Mouse (Mus musculus) left cerebral cortex, adult 8-10 months (tissue): ENCODE data around the gene Batf2. TPM values are rescaled to one million over a fixed set of nuclear protein-coding genes. Genes with fewer than 3 reads are reported as not detected.

ENCODE experiments used
- total RNA-seq, 4 experiments: library from RNA; stranded (reverse); gene quantifications; 2 replicates each; pipeline ENCODE4 v1.2.4; 2022

Gene Batf2
- total RNA-seq, 4 experiments from 2014 or later: 0.67 to 1.4 (median 0.76) TPM

Other genes with a start within 250 kb of the Batf2 start
- 1 to 10 TPM; 3.9 to 5.6 (median 5.0) TPM for gene Tigd3, start 246.8 kb upstream of the Batf2 start, total RNA-seq
- gene Dpf2, start 228.0 kb upstream of the Batf2 start, total RNA-seq: 10 to 100 TPM; 76.4 to 87.8 (median 81.6) TPM
- gene Cdc42ep2, start 216.2 kb upstream of the Batf2 start, total RNA-seq: 1 to 10 TPM; 6.1 to 7.4 (median 6.4) TPM
- 1 to 10 TPM; 4.4 to 6.6 (median 5.6) TPM for gene Pola2, start 176.8 kb upstream of the Batf2 start, total RNA-seq
- not detected for gene Slc22a20, start 154.8 kb upstream of the Batf2 start, total RNA-seq
- 10 to 100 TPM; 25.6 to 31.5 (median 28.0) TPM for gene Capn1, start 125.1 kb upstream of the Batf2 start, total RNA-seq
- gene Syvn1, start 94.4 kb upstream of the Batf2 start, total RNA-seq: 10 to 100 TPM; 35.7 to 40.3 (median 37.6) TPM
- gene Mrpl49, start 83.2 kb upstream of the Batf2 start, total RNA-seq: 10 to 100 TPM; 42.7 to 55.2 (median 44.9) TPM
- 100 to 1,000 TPM; 737 to 869 (median 805) TPM for gene Fau, start 83.1 kb upstream of the Batf2 start, total RNA-seq
- gene Znhit2, start 79.8 kb upstream of the Batf2 start, total RNA-seq: 10 to 100 TPM; 33.0 to 38.8 (median 37.3) TPM
- gene Tm7sf2, start 72.6 kb upstream of the Batf2 start, total RNA-seq: 10 to 100 TPM; 18.9 to 29.9 (median 23.2) TPM
- gene Vps51, start 63.8 kb upstream of the Batf2 start, total RNA-seq: 10 to 100 TPM; 79.4 to 88.4 (median 84.3) TPM
- not detected for gene Tmem262, start 61.0 kb upstream of the Batf2 start, total RNA-seq
- gene Gm28374, start 58.7 kb upstream of the Batf2 start, total RNA-seq: 1 to 10 TPM in 1 of 4 experiments, not detected in 3; 1.1 TPM
- gene Zfpl1, start 56.0 kb upstream of the Batf2 start, total RNA-seq: 10 to 100 TPM; 38.9 to 44.5 (median 41.9) TPM
- under 1 TPM in 3 of 4 experiments, not detected in 1; 0.21 to 0.25 (median 0.23) TPM for gene Cdca5, start 56.0 kb upstream of the Batf2 start, total RNA-seq
- gene AC131692.1, start 46.6 kb upstream of the Batf2 start, total RNA-seq: not detected
- under 1 TPM; 0.14 to 0.44 (median 0.17) TPM for gene Naaladl1, start 35.2 kb upstream of the Batf2 start, total RNA-seq
- gene Sac3d1, start 22.3 kb upstream of the Batf2 start, total RNA-seq: 10 to 100 TPM; 13.0 to 20.1 (median 16.1) TPM
- gene Snx15, start 12.7 kb upstream of the Batf2 start, total RNA-seq: 10 to 100 TPM; 36.9 to 50.9 (median 45.7) TPM
- gene Arl2, start 565 bp downstream of the Batf2 start, total RNA-seq: 100 to 1,000 TPM in 2 of 4 experiments, 10 to 100 TPM in 2; 89.4 to 109 (median 102) TPM
- gene Majin, start 43.4 kb downstream of the Batf2 start, total RNA-seq: under 1 TPM in 2 of 4 experiments, not detected in 2; 0.51 to 0.73 TPM
- gene Gpha2, start 85.4 kb downstream of the Batf2 start, total RNA-seq: not detected
- 100 to 1,000 TPM; 148 to 158 (median 153) TPM for gene Ppp2r5b, start 94.9 kb downstream of the Batf2 start, total RNA-seq
- 10 to 100 TPM; 31.8 to 35.7 (median 35.4) TPM for gene Atg2a, start 100.7 kb downstream of the Batf2 start, total RNA-seq
- gene Ehd1, start 135.7 kb downstream of the Batf2 start, total RNA-seq: 10 to 100 TPM; 31.0 to 36.8 (median 35.8) TPM
- gene Cdc42bpg, start 165.5 kb downstream of the Batf2 start, total RNA-seq: 1 to 10 TPM; 5.4 to 7.4 (median 5.5) TPM
- gene Men1, start 194.0 kb downstream of the Batf2 start, total RNA-seq: 10 to 100 TPM; 58.9 to 66.9 (median 62.6) TPM
- 100 to 1,000 TPM in 2 of 4 experiments, 10 to 100 TPM in 2; 91.7 to 111 (median 101) TPM for gene Map4k2, start 200.2 kb downstream of the Batf2 start, total RNA-seq
- 100 to 1,000 TPM; 164 to 203 (median 187) TPM for gene Sf1, start 222.7 kb downstream of the Batf2 start, total RNA-seq
- gene Pygm, start 243.4 kb downstream of the Batf2 start, total RNA-seq: 10 to 100 TPM; 25.2 to 37.8 (median 32.7) TPM